Mouse (Mus musculus) erythroblast, embryonic 14.5 days (primary cell): Measurements from ENCODE around the gene Taf10.

ENCODE experiments used
- GATA1 ChIP-seq: IDR thresholded peaks from 2 replicates; pipeline ENCODE4 v1.6.1; 2012; ENCODE audit warnings: low read length, inconsistent platforms, mixed read lengths
- TAL1 ChIP-seq: IDR thresholded peaks from 3 replicates; pipeline ENCODE4 v1.6.1; 2012; ENCODE audit warnings: low read length, inconsistent platforms, mixed read lengths

DNA sequence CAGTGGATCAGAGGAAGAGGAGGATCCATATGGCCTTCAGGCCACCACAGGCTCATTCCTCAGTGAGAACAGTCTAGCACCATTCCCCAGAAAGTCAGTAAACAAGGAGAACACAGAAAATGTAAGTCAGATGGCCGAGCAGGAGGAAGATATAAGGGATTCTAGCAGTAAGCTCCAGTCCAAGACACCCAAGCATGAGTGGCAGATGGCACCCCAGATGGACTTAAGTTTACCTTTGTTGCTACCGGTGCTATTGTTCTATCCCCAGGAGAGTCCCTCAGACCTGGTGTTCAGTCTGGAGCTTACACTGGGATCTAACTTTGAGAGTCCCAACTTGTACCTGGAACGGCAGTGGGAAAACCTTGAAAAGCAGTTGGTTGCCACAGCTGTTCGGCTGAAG lies 40.3 kb downstream of the Taf10 start:
- no peak for TF ChIP-seq TAL1
- no peak for TF ChIP-seq GATA1
